Mouse (Mus musculus) adrenal gland, postnatal 4 days (tissue): ENCODE measurements around the gene Hras. TPM values are rescaled to one million over a fixed set of nuclear protein-coding genes. Genes with fewer than 3 reads are reported as not detected.

Source experiments
- DNase-seq, 2 experiments: peaks; one replicate each; pipeline ENCODE4 v3.0.0; 2021 to 2022; ENCODE audit warnings: low spot score in 2 of 2, mixed read lengths in 2 of 2
- total RNA-seq, 2 experiments: library from RNA; stranded (reverse); gene quantifications; 2 replicates each; pipeline ENCODE4 v1.2.3; 2021

The Hras gene
- total RNA-seq, 2 experiments from 2014 or later = 88.5 to 96.4 TPM

DNA sequence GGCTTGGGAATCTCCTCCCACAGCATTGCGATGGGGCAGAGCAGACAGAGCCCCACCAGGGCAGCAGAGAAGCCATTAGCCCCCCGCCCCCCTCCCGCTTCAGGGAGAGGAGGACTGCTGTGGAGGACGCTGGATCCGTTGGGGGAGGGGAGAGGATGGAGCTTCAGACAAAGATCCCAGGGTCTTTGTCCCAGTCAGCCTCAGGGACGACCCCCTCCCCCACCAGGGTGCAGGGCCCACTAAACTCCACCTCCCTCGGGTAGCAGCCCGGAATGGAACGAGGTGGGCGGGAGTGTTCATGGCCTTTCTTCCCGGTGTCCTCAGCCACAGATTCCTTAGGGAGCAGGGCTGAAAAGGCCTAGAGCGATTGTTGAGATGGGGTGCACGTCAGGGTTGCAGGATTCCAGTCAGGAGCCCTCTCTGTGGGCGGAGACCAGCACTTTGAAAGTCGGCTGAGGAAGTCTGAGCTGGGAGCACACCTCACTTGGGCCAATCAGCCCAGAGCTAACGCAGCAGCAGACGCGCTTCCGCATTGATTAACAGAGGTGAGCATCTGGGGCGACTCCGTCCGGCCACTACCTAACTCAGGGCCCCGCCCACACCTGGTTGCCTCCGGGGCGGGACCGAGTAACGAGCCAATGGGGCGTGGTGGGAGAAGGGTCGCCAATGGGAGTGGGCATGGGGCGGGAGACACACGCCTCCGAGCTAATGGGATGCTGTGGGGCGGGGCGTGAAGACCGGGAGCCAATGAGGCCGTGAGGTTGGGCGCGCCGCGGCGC lies 21.5 kb upstream of the Hras start, which contains the start of gene Rassf7:
TSS of gene Rassf7 (plus strand) at position 760 of the 779 bp plus-strand sequence.
- DNase-seq = peak; percentile 75 to 86

DNA sequence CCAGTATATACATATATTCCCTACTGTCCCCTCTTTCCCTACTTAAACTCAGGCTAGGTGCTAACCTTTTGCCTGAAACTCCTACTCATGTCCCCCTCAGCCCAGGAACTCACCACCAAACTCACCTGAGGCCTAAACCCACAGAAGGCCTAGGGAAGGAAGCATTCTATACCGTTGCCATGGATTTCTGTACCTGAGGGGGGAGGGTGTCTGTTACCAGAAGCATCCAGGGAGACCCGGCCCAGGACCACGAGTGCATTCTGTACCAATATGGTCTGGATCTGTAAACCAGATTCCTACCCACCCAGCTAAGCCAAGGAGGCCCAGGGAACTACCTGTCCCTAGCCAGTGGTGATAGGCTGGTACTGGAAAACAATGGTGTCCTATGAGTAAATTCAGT lies 20.5 kb upstream of the Hras start:
- no peak for DNase-seq

DNA sequence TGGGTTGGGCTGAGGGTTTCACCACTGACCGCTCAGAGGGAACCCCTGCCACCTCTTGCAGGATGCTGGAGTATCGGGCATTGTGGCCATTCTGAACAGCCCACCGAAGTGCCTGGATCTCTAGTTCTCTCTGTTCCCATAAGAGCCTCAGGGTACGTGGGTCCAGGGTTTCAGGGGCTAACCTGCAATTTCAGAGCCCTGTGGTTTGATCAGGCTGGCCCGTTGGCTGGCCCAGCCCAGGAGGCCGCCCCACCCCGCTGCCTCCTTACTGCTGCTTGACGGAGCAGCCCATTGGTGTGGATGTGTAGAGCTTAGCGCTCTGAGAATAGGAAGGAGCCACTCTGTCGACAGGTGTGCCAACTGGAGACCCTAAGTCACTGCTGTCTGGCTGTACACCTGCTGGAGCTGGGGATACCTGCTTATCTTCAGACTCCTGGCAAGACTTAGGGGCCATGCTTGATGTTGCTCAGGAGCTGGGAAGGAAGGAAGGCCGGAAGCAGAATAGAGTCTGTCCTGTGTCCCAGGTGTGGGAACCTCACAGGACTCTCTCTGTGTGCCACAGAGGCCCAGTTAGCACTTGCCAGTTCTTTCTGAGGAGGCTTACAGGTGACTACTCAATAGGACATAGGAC lies 19.9 kb upstream of the Hras start, which contains the start of gene Lmntd2:
TSS of gene Lmntd2 (minus strand) at position 476 of the 631 bp plus-strand sequence.
- no peak for DNase-seq

DNA sequence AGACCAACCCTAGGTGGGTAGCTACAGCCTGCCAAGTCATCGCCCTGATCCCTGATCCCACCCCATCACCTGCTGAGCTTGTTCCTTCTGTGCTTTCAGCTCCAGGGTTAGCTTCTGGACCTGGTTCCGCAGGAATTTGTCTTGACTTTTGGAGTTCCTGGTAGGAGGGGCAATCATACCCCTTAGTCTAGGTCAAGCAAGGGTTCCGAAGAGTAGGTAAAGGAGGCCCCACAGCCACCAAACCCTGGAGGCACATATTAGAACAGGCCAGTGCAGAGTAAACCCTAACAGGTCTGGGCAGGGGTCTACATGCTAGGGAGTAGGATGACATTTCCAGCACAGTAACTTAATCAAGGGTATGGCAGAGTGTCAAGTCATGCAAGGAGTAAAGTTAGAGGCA lies 19.3 kb upstream of the Hras start:
- DNase-seq = no peak

DNA sequence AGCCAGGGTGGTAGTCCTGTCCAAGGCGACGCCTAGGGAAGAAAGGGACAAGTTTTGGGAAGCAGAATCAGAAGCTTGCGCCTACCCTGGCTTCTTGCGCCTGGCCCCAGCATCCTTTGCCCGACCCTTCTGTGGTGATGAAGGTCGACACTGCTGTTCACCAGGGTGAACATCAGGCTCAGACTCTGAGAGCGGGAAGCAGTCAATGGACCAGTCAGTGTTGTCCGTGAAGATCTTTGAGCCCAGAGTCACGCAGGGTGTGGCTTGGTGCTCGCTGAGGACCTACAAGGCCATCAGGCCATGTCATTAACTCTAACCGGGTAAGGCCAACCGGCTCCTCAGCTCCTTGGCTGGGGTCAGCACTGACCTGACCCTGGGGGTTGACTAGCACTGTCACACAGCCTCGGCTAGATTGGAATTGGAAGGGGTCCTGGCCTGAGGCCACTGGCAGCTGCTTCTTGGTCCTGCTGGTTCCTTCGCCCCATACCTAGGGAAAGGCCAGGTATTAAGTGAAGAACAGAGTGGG lies 16.9 kb upstream of the Hras start:
- DNase-seq = no peak

DNA sequence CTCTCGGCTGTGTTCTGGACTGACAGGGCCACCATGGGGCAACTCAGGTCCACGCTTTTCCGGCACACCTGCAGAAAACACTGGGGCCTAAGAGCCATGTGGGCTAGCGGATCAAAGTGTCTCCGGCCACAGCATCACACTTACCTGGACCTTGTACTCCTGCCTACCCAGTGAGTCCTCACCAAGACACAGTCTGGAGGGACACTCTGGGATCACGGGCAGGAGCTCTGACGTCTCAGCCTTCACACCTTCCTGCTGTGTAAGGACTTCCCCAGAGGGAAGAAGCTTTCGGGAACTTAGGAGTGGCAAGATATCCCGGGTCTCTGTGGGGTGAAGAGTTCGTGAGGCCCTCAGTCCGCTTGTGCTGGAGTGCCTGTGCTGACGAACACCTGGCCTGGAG lies 16.3 kb upstream of the Hras start:
- DNase-seq = no peak

DNA sequence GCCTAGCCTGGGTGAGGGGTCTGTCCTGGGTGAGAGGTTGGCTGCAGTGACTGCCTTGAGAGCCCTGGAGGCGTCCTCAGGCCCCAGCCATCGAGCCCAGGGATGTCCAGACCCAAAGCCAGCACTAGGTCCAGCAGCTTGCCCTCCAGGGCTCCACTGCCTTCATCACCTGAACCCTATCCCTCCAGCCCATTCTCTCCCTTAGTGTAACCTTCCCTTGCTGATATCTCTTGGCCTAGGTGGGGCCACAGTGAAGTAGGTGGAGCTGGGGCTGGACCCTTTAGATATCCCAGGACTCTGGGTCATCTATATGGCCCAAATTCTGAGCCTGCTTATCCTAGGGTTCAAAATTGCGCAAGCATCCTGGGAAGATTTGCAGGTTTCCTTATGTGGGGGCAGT lies 15.7 kb upstream of the Hras start:
- DNase-seq = no peak

DNA sequence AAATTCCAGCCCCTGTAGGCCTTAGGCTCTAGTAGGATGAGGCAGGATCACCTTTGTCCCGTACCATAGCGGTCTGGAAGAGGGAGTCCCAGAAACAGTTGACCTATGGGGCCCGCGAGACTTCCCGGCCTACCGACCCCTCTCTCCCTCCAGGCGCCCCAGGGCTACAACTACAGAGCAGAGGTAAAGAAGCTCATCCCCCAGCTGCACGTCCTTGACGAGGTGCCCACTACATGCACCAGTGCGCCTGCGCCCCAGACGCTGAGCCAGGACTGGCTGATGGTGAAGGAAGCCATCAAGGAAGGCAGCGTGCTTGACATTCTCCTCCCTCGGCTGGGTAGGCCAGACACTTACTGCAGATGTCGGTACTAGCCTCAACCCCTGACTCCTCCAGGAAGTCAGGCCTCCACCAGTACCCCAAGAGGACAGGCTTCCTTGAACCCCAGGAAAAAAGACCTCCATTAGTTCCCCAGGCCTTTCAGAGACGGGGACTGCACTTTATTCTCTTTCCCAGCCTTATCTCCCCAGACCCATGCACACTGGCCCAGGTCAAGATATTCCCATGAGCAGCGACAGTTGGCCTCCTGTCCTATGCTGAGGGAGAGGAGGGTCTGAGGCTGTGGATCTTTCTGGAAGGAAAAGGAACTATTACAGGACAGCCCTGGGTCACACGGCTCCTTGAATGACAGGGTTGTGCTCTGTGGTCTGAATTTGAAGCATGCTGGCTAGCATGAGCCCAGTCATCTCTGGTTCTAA lies 12.6 kb upstream of the Hras start:
- DNase-seq = no peak

DNA sequence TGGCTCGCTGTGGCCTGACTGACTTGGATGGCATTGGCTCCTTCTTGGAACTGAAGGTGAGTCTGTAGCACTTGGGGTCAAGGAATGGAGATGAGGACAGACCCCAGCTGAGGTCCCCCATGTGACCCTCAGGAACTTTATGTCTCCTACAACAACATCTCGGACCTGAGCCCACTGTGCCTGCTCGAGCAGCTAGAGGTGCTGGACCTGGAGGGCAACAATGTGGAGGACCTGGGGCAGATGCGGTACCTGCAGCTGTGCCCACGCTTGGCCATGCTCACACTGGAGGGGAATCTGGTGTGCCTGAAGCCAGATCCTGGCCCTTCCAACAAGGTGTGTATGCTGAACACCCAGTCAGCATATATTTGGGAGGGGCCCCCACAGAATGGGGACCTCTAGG lies 11.7 kb upstream of the Hras start:
- DNase-seq = no peak

DNA sequence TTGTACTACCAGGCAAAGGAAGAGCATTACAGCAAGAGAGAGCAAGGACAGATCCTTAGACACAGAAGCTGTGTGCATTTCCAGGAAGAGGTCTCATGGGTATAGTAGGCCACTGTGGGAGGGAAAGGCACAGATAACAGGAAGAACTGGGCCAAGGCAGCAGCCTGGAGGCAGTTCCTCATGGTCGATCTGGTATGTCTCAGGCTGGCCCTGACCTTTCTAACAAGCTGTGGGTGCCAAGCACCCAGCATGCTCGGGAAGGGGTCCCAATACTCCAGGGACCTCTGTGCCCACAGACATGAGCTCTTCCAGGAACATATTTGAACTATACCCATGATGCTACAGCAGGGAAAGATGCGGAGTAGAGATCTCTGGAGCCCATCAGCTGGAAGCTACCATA lies 10.7 kb upstream of the Hras start:
- DNase-seq = no peak

DNA sequence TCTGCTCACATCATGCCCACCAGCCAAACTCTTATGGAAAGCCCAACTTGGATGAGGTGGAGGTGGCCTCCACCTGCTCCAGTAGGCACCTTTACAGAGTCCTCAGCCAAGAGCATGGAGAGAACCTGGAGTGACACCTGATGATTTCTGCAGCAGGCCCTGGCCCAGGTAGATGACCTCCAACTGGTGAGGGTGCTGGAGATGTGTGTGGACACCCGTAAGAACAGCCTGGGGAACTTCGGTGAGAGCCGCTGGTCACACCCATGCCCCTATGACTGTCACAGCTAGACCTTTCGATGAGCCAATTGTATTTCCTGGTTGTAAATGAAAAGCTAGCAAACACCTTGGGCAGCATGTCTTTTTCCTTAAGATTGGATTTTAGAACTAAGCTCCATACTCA lies 4.3 kb upstream of the Hras start:
- DNase-seq = no peak

DNA sequence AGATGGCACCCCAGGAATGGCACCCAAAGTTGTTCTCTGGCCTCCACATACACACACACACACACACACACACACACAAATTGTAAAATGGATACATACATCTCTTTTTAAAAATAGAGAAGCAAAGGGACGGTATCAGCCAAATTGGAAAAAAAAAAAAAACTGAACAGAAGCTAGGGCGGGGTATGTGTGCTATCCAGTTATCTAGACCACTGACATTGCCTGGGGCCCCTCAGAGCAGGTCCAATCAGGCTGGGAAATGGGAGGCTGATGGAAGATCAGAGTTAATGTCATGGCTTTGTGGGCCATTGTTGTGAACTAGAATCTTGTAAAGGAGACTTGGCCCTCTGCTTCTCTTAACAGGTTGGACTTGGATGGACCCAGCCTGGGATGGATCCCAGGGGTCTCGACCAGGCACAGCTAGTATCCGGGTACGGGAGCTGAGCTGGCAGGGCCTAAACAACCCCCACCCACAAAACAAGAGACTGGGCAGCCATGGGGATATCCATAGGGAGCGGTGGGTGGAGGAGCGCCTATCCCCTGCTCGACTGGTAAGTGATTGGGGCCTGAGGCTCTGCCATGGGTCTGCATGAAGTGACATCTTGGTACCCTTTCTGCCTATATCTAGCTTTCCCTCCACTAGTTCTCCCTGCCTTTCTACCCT lies 2.9 kb upstream of the Hras start:
- no peak for DNase-seq

DNA sequence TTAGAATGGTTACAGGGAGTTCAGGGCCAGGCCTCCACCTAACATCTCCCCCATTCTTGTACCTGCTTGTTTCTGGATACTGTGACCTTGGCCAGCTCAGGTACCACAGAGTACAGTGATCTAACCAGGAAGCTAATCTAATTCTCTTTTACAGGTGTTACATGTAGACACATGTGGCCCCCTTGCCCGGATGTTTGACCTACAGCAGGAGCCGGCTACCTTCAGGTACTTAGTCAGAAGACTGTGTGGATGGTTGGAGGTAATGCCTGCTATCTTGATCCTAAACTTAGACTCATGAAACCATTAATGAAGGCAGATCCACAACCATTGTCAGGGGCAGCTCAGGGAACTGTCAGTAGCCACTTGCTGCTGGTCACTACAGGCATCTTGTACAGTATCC lies 1.9 kb upstream of the Hras start:
- no peak for DNase-seq

DNA sequence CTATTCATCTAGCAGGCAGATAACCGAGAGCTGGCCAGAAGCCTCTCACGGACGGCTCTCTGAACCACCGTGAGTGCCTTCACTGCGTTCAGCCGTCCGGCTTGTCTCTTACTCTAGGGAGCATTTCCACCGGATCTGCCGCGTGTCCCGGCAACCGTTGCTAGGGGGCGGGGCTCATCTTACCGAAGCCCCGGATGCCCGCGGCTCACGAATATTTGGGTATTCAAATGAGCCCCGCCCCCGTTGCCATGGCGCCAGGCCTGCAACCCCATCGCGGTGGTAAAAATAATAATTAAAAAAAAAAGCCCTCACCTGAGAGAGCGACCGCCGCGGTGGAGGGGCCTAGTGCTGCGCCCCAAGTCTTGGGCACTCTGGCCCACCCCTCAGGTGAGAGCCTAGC lies 1.0 kb upstream of the Hras start:
- peak; percentile 75 to 86 for DNase-seq

DNA sequence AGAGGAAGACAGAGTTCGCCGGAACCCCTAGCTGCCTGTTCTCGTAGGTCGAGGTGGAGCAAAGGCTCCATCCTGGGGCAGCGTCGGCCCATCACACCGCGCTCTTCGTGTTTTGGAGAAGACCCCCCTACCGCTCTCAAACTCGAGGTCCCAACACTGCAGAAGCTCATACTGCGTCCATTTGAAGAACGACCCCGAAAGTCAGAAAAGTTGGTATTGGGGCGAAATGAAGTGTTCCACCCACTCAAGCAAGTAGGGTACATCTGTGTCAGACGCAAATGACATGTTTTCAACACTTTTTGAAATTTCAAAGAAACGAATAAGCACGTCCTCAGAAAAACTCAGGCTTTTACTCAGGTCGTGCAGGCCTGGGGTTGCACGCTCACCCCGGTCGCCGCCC lies 604 bp upstream of the Hras start:
- DNase-seq = no peak

DNA sequence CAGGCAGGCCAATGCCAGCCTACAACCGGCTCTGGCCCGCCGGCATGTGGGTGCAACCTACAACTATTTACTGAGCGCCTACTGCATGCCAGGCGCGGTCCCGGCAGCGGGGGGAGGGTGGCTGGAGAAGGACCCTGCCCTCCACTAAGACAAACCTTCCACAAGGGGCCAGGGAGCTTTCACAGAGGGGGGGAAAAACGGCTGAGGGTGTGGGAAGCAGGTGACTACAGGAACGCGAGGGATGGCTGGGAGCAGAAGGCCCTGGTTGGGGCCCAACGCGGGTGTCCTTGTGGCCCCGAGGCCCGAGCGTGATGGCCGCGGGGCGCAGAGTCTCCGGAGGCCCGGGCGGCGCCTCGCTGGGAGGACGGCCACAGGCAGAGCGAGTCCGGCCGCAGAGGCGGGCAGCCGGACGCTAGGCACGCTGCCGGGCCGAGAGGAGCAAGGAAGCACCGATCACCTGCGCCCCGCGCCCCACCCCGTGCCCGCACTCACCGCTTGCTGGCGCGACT lies 403 bp downstream of the Hras start:
- DNase-seq = no peak

DNA sequence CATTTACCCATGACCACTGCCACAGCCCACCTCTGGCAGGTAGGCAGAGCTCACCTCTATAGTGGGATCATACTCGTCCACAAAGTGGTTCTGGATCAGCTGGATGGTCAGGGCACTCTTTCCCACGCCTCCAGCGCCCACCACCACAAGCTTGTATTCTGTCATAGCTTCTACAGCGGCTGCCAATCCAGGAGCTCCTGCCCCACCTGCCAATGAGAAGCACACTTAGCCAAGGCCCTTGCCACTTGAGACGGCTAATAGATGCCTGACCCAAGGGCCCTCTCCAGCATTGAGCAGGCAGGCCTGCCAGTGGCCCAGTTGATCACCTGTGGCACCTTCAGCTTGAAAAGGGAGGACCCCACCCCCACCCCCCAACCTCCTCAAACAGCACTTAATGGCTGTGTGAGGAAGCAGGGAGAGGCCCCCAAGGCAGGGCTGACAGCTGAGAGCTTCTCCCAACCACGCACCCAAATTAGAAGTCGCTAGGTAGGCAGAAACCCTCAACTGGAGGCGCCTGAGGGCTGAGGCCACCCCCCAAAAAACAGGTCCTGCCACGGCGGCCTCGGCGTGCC lies 943 bp downstream of the Hras start:
- DNase-seq = no peak

DNA sequence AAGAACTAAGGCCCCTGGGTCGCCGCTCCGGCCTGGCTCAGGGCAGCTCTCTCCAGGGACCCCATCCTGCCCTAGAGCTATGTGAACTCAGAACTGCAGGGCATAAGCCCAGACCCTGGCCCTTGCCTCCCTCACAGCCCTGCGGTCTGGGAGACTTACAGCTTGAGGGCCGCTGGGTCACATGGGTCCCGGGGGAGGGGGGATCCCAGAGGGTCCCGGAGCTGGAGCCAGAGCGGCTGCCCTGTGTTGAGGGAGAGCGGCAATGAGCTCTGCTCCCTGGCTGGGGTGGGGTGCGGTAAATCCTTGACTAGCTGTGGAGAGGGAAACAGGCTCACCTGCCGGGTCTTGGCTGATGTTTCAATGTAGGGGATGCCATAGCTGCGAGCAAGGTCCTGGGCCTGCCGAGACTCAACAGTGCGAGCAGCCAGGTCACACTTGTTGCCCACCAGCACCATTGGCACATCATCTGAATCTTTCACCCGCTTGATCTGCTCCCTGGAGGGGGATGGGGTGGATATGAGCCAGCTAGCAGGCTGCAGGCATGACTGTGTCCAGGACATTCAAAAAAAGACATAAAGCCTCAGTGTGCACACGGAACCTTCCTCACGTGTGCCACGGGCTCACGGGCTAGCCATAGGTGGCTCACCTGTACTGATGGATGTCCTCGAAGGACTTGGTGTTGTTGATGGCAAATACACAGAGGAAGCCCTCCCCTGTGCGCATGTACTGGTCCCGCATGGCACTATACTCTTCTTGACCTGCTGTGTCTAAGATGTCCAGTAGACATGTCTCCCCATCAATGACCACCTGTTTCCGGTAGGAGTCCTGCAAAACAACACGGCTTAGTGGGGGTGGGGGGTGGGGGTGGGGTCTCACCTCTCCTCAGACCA lies 1.8 kb downstream of the Hras start:
- DNase-seq = no peak

DNA sequence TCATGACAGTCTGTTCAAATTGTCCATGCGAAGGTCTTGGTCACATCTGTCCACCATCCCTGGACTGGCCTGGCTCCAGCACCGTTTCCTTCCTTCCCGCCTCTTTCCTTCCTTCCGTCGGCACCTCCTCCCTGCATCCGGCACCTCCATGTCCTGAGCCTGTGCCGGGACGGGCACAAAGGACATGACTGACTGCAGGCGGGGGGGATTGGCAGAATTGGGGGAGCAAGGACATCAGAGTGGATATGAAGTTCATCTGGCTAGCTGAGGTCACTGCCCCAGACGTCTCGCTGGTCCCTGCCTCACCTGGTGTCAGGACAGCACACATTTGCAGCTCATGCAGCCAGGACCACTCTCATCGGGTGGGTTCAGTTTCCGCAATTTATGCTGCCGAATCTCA lies 2.8 kb downstream of the Hras start:
- no peak for DNase-seq

DNA sequence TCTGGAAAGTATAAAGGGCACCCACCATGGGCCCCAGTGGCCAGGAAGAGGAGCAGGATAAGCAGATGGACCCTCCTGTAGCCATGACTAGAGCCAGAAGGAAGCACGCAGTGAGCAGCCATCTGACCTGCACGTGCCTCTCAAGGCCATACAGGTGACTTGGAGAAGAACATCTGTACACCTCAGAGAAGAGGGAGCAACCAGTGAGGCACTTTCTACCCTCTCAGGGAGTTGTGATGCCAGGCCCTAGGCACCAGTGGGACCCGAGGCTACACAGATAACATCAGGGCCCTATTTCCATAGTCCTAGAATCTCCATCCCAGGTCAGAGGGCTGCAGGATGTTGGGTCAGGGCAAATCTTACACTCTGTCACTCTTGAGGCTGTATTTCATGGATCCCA lies 3.6 kb downstream of the Hras start:
- no peak for DNase-seq
